Mouse (Mus musculus) embryonic facial prominence, embryonic 14.5 days (tissue): ENCODE data around the gene Thsd4. TPM values are rescaled to one million over a fixed set of nuclear protein-coding genes. Genes with fewer than 3 reads are reported as not detected.

Experiments used
- ATAC-seq: fragments of 200-750 bp; cut with Nextera tagmentation; 2 replicates; pipeline ENCODE4 v1.8.0; 2017; ENCODE audit warnings: low read depth, moderate number of reproducible peaks, moderate TSS enrichment
- DNase-seq: peaks from one replicate; pipeline ENCODE4 v3.0.0-alpha.2; 2015; ENCODE audit warnings: low spot score
- H3K27ac ChIP-seq: fragments of 300-500 bp; sonication (generic); replicated peaks from 2 replicates; pipeline ENCODE4 v1.5.1; 2014; ENCODE audit warnings: low read depth, mild to moderate bottlenecking, low read length, moderate library complexity
- H3K27me3 ChIP-seq: fragments of 300-500 bp; sonication (generic); replicated peaks from 2 replicates; pipeline ENCODE4 v1.6.1; 2014; ENCODE audit warnings: low read length; ENCODE audit not compliant: control insufficient read depth, insufficient read depth
- H3K36me3 ChIP-seq: fragments of 300-500 bp; sonication (generic); 2 replicates; pipeline ENCODE4 v1.6.1; 2014; ENCODE audit warnings: low read length, mixed read lengths; ENCODE audit not compliant: control insufficient read depth, insufficient read depth
- H3K4me1 ChIP-seq: fragments of 300-500 bp; sonication (generic); 2 replicates; pipeline ENCODE4 v1.6.1; 2014; ENCODE audit warnings: antibody characterized with exemption, low read length; ENCODE audit not compliant: control insufficient read depth, insufficient read depth
- H3K4me2 ChIP-seq: fragments of 300-500 bp; sonication (generic); 2 replicates; pipeline ENCODE4 v1.6.1; 2014; ENCODE audit warnings: low read depth, mild to moderate bottlenecking, low read length, moderate library complexity, mixed read lengths
- H3K4me3 ChIP-seq: fragments of 300-500 bp; sonication (generic); 2 replicates; pipeline ENCODE4 v1.5.1; 2014; ENCODE audit warnings: low read depth, mild to moderate bottlenecking, low read length
- H3K9ac ChIP-seq: fragments of 300-500 bp; sonication (generic); 2 replicates; pipeline ENCODE4 v1.6.1; 2014; ENCODE audit warnings: low read depth, mild to moderate bottlenecking, low read length, moderate library complexity, mixed read lengths
- H3K9me3 ChIP-seq: fragments of 300-500 bp; sonication (generic); 2 replicates; pipeline ENCODE4 v1.6.1; 2016; ENCODE audit warnings: low read length; ENCODE audit not compliant: control insufficient read depth
- WGBS: fragments of 180-500 bp; shearing (Covaris S2); extraction: QIAGEN DNeasy Blood & Tissue Kit; methylation state at CpG from one replicate; pipeline ENCODE4 v1.1.7; 2014; 5-methylcytosine and 5-hydroxymethylcytosine counted together
- polyA plus RNA-seq: library from polyadenylated mRNA; unstranded; fragments of >200 nt; fragmentation: Nextera tagmentation; extraction: Ambion mirVana; gene quantifications from 2 replicates; pipeline ENCODE4 v1.2.1, GENCODE M21; 2014

Thsd4 gene
- polyA plus RNA-seq, 1 experiment from 2014 or later, result 26.1 TPM

- Histone ChIP-seq H3K4me1 (no peaks in the 10 kb centered on the region), H3K9me3 (0 out of 2 replicates have a peak, but pooled peaks cover 3% of the 10 kb centered on the region), H3K36me3 (no peaks in the 10 kb centered on the region), H3K27me3 (no peaks in the 10 kb centered on the region), H3K4me3 (no peak overlapping the region), H3K27ac (no peak overlapping the region), H3K9ac (no peak overlapping the region), H3K4me2 (no peak overlapping the region)
- 82% methylated on average over 2 of the region's 2 CpGs for WGBS
- DNase-seq, result no peak
- no peak for ATAC-seq
Observed at GRCm38 (mm10) chr9:60195502-60195901, 326.3 kb downstream of the Thsd4 start.

- Histone ChIP-seq H3K36me3 (no peaks in the 10 kb centered on the region), H3K4me1 (no peaks in the 10 kb centered on the region), H3K27me3 (no peaks in the 10 kb centered on the region), H3K27ac (no peak overlapping the region), H3K9ac (no peak overlapping the region), H3K4me3 (no peak overlapping the region), H3K4me2 (no peak overlapping the region), H3K9me3 (0 out of 2 replicates have a peak, but pooled peaks cover 3% of the 10 kb centered on the region)
- ATAC-seq (peak; percentile 75; the same call in 1 of the 2 replicates), DNase-seq (peak; percentile 35)
- WGBS, result 66% methylated on average over 6 of the region's 6 CpGs
Observed at GRCm38 (mm10) chr9:60194905-60195304, 326.9 kb downstream of the Thsd4 start.

GRCm38 (mm10) chr9:60192321-60192720 lies 329.5 kb downstream of the Thsd4 start:
- no peak for DNase-seq
- 0 out of 2 replicates have a peak, but pooled peaks cover 3% of the 10 kb centered on the region for H3K9me3 ChIP-seq
- no peak overlapping the region for H3K4me2 ChIP-seq
- H3K27ac ChIP-seq, result no peak overlapping the region
- ATAC-seq, result no peak
- H3K4me1 ChIP-seq, result no peaks in the 10 kb centered on the region
- H3K9ac ChIP-seq, result no peak overlapping the region
- WGBS, result 76% methylated on average over 5 of the region's 5 CpGs
- H3K36me3 ChIP-seq, result no peaks in the 10 kb centered on the region
- H3K4me3 ChIP-seq, result no peak overlapping the region
- H3K27me3 ChIP-seq, result no peaks in the 10 kb centered on the region

GRCm38 (mm10) chr9:60187437-60187836 lies 334.4 kb downstream of the Thsd4 start:
- Histone ChIP-seq H3K9me3 (no peaks in the 10 kb centered on the region), H3K36me3 (no peaks in the 10 kb centered on the region), H3K4me2 (no peak overlapping the region), H3K4me3 (no peak overlapping the region), H3K27me3 (no peaks in the 10 kb centered on the region), H3K27ac (no peak overlapping the region), H3K4me1 (no peaks in the 10 kb centered on the region), H3K9ac (no peak overlapping the region)
- DNase-seq (no peak), ATAC-seq (no peak)
- 73% methylated on average over 2 of the region's 2 CpGs for WGBS

GRCm38 (mm10) chr9:60186948-60187347 lies 334.9 kb downstream of the Thsd4 start:
- WGBS, result 67% methylated on average over 7 of the region's 7 CpGs
- DNase-seq, result peak; percentile 29
- no peak overlapping the region for H3K27ac ChIP-seq

GRCm38 (mm10) chr9:60184083-60184482 lies 337.8 kb downstream of the Thsd4 start:
- no peaks in the 10 kb centered on the region for H3K9me3 ChIP-seq
- no peaks in the 10 kb centered on the region for H3K36me3 ChIP-seq
- no peaks in the 10 kb centered on the region for H3K27me3 ChIP-seq
- no peak overlapping the region for H3K4me3 ChIP-seq
- H3K27ac ChIP-seq, result no peak overlapping the region
- ATAC-seq (no peak), DNase-seq (no peak)
- H3K4me1 ChIP-seq, result no peaks in the 10 kb centered on the region; the same call in 1 of the 2 replicates
- H3K4me2 ChIP-seq, result no peak overlapping the region
- WGBS, result 31% methylated on average over 3 of the region's 3 CpGs
- H3K9ac ChIP-seq, result no peak overlapping the region

More at GRCm38 (mm10) chr9:60186948-60187347, 334.9 kb downstream of the Thsd4 start:
- Histone ChIP-seq H3K9me3 (no peaks in the 10 kb centered on the region), H3K4me2 (no peak overlapping the region), H3K27me3 (no peaks in the 10 kb centered on the region), H3K4me3 (no peak overlapping the region), H3K9ac (no peak overlapping the region), H3K36me3 (no peaks in the 10 kb centered on the region), H3K4me1 (no peaks in the 10 kb centered on the region)
- ATAC-seq, result no peak

GRCm38 (mm10) chr9:60182371-60182770 lies 339.5 kb downstream of the Thsd4 start:
- DNase-seq, result no peak
- ATAC-seq, result no peak
- H3K9me3 ChIP-seq, result no peaks in the 10 kb centered on the region
- no peak overlapping the region for H3K4me2 ChIP-seq
- no peak overlapping the region for H3K9ac ChIP-seq
- no peak overlapping the region for H3K4me3 ChIP-seq
- no peaks in the 10 kb centered on the region for H3K36me3 ChIP-seq
- H3K27me3 ChIP-seq, result no peaks in the 10 kb centered on the region
- no peak overlapping the region for H3K27ac ChIP-seq
- WGBS, result 92% methylated on average over 6 of the region's 6 CpGs
- no peaks in the 10 kb centered on the region; the same call in 1 of the 2 replicates for H3K4me1 ChIP-seq

GRCm38 (mm10) chr9:60180936-60181335 lies 340.9 kb downstream of the Thsd4 start:
- H3K27me3 ChIP-seq, result no peaks in the 10 kb centered on the region
- WGBS, result 91% methylated on average over 3 of the region's 3 CpGs
- H3K27ac ChIP-seq, result no peak overlapping the region
- no peak overlapping the region for H3K9ac ChIP-seq
- no peaks in the 10 kb centered on the region for H3K36me3 ChIP-seq
- ATAC-seq (no peak), DNase-seq (no peak)
- no peak overlapping the region for H3K4me3 ChIP-seq
- H3K4me2 ChIP-seq, result no peak overlapping the region
- H3K9me3 ChIP-seq, result no peaks in the 10 kb centered on the region
- H3K4me1 ChIP-seq, result no peaks in the 10 kb centered on the region; the same call in 1 of the 2 replicates

- no peak for ATAC-seq
- no peak for DNase-seq
- H3K9ac ChIP-seq, result no peak overlapping the region
- H3K4me3 ChIP-seq, result no peak overlapping the region
- no peaks in the 10 kb centered on the region for H3K36me3 ChIP-seq
- H3K27me3 ChIP-seq, result no peaks in the 10 kb centered on the region
- H3K9me3 ChIP-seq, result no peaks in the 10 kb centered on the region
- no peaks in the 10 kb centered on the region; the same call in 1 of the 2 replicates for H3K4me1 ChIP-seq
- no peak overlapping the region for H3K27ac ChIP-seq
- 70% methylated on average over 6 of the region's 6 CpGs for WGBS
- H3K4me2 ChIP-seq, result no peak overlapping the region
Observed at GRCm38 (mm10) chr9:60180114-60180513, 341.7 kb downstream of the Thsd4 start.
